12 mouse cellular contexts compared by ENCODE assay signal in genomic region chr12:71217191-71217590, GRCm38 (mm10).
A peak's percentile ranks its signal among the peaks of the same experiment; 100 is the strongest.
DNase-seq lines count a peak whose midpoint lies in the region; ATAC-seq and TF ChIP-seq lines count a peak whose summit lies in the region.
"Had no signal": no experiment of that assay in that cellular context is flagged by ENCODE, and none has a peak within 500 bp of the region (broad histone marks: within the 10 kb centered on the region; RNA-seq: fewer than 3 reads in every experiment).

No protein-coding gene starts in this region.

- H3K27ac ChIP-seq in heart, embryonic 14.5 days (replicated peaks in 1 of 2; ENCODE audit: control insufficient read depth in 1 of 2, insufficient read depth in 1 of 2, low read depth in 2 of 2, low read length in 2 of 2) = peak overlapping the region; percentile 56 to 62; a peak in 2 of 4 replicates
- no peak overlapping the region for H3K27ac ChIP-seq in layer of hippocampus, adult 2 months
- H3K27ac ChIP-seq: embryonic facial prominence, embryonic 12.5 days; macrophage; neural tube, embryonic 15.5 days had no signal

- no peak overlapping the region for H3K9ac ChIP-seq in heart, embryonic 14.5 days (ENCODE audit: low read length)
- H3K9ac ChIP-seq: embryonic facial prominence, embryonic 12.5 days; neural tube, embryonic 15.5 days had no signal

- H3K36me3 ChIP-seq in heart, embryonic 14.5 days (ENCODE audit: control insufficient read depth, insufficient read depth, low read length) = peaks cover 31% of the 10 kb centered on the region

- H3K4me2 ChIP-seq in heart, embryonic 14.5 days (ENCODE audit: low read length) = no peak overlapping the region
- H3K4me2 ChIP-seq: embryonic facial prominence, embryonic 12.5 days; neural tube, embryonic 15.5 days had no signal

- peaks cover 10 to 16% of the 10 kb centered on the region in 2 experiments for H3K4me1 ChIP-seq in heart, embryonic 14.5 days (ENCODE audit: control insufficient read depth in 2 of 2, insufficient read depth in 2 of 2, low read length in 2 of 2)
- H3K4me1 ChIP-seq: embryonic facial prominence, embryonic 12.5 days had no signal

- H3K27me3 ChIP-seq in heart, embryonic 14.5 days (ENCODE audit: control insufficient read depth, insufficient read depth, low read length) = no peaks in the 10 kb centered on the region
- H3K27me3 ChIP-seq: embryonic facial prominence, embryonic 12.5 days; neural tube, embryonic 15.5 days had no signal

- no peak for DNase-seq in heart, postnatal 36 days
- peak; percentile 8 for DNase-seq in kidney, postnatal 14 days
- no peak for DNase-seq in kidney, adult 9 months
- DNase-seq in 3T3-L1 (ENCODE audit: low read depth, low spot score) (peak; percentile 29), MN1 (ENCODE audit: low spot score) (peak; percentile 68)
- DNase-seq in layer of hippocampus, adult 2 months (ENCODE audit: low spot score in 2 of 2) = no peak
- DNase-seq: right cerebral cortex, postnatal 4 days had no signal

- H3K9me3 ChIP-seq in heart, embryonic 14.5 days (ENCODE audit: control insufficient read depth, low read length) = no peaks in the 10 kb centered on the region
- H3K9me3 ChIP-seq: embryonic facial prominence, embryonic 12.5 days; neural tube, embryonic 15.5 days had no signal

- H3K4me3 ChIP-seq in heart, embryonic 14.5 days (ENCODE audit: control insufficient read depth in 1 of 2, insufficient read depth in 1 of 2, low read depth in 1 of 2, low read length in 2 of 2) = no peak overlapping the region
- H3K4me3 ChIP-seq in layer of hippocampus, adult 2 months = no peak overlapping the region
- H3K4me3 ChIP-seq: embryonic facial prominence, embryonic 12.5 days; neural tube, embryonic 15.5 days had no signal

- intact Hi-C loops in heart, postnatal 36 days (cut with DNase I) = no loop called here

- TF ChIP-seq CTCF in layer of hippocampus, adult 2 months (conservative IDR thresholded peaks at IDR 0.05) = no peak

- WGBS in heart, embryonic 14.5 days = 45% methylated on average over 9 of the region's 9 CpGs

- no peak for ATAC-seq in heart, embryonic 14.5 days (ENCODE audit: insufficient number of reproducible peaks, insufficient read depth, low FRiP score, low read depth)
- ATAC-seq in megakaryocyte-erythroid progenitor cell, adult 5-6 weeks (replicated peaks; ENCODE audit: low FRiP score, low TSS enrichment, poor library complexity, severe bottlenecking) = no peak

Comparison
In these comparisons a context has a peak if more than half of its experiments do, and no peak if none do; other contexts are left out.
1. DNase-seq: peak in kidney, postnatal 14 days (single experiment), 3T3-L1 (single experiment) and MN1 (single experiment); none in heart, postnatal 36 days (0 of 2), kidney, adult 9 months (single experiment) and layer of hippocampus, adult 2 months (0 of 2).